Mouse (Mus musculus) C3H10T1/2 (cell line): ENCODE measurements around the gene E330017A01Rik. TPM values are rescaled to one million over a fixed set of nuclear protein-coding genes. Genes with fewer than 3 reads are reported as not detected.

Experiments used
- polyA plus RNA-seq, 2 experiments: library from polyadenylated mRNA; unstranded; fragments of >200 nt; fragmentation: generic; extraction: Trizol; gene quantifications; one replicate each; pipeline ENCODE4 v1.2.1; 2012; ENCODE audit warnings: missing spikeins in 2 of 2

Gene E330017A01Rik
- not detected for polyA plus RNA-seq

DNA sequence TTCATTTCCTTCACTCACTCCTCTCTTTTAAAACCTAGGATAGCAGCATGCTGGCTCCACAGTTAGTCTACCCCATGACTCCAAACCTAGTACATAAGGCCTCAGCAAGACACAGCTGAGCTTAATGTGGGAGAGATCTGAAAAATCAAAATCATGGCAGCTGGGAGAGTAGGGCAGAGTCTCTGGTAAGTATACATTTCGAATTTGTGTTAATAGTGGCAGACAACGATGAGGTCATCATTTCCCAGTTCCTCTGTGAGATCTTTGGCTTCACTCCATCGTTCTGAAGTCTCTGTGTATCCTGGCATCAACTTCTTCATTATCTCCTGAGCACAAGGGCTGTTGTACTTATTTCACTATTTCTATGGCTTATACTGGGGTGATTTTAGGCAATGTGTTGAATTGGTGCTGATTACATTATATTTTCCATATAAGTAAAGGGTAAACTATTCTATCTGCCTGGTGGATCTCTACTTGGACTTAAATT lies at the start of gene E330017A01Rik:
Gene E330017A01Rik, minus strand, starts transcription at position 51 of the 487 bp plus-strand sequence.

DNA sequence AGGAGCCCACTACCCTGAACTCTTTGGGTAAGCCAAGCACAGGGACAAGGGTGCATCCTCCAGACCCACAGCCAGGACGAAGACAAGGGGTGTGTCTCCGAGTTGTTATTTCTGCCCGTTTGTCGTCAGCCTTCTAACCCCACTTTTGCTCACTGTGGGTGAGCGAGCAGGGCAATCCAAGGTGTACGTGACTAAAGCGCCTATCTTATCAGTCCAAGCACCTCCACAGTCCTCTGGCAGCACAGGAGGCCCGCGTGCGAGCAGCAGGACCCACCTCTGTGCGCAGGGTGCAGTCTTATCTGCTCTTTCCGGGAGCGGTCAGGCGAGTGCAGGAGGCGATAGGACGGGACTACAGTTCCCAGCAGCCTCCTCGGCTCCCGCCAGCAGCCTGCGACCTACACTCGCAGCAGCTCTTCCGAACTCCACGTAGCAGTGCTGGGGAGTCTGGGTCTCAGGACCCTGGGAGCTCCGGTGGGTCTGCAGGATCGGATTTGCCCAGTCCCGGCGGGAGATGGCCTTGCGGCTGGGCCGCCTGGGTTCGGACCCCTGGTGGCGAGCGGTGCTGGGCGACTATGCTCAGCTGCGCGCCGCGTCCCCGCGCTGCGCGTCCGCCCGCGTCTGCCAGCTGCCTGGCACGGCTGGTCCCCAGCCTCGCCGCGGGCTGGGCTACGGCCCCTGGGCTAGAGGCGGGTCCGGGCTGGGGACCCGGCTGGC lies 31.5 kb upstream of the E330017A01Rik start, which contains the start of gene Cpox:
Gene Cpox, plus strand, starts transcription at position 376 of the 714 bp plus-strand sequence.

DNA sequence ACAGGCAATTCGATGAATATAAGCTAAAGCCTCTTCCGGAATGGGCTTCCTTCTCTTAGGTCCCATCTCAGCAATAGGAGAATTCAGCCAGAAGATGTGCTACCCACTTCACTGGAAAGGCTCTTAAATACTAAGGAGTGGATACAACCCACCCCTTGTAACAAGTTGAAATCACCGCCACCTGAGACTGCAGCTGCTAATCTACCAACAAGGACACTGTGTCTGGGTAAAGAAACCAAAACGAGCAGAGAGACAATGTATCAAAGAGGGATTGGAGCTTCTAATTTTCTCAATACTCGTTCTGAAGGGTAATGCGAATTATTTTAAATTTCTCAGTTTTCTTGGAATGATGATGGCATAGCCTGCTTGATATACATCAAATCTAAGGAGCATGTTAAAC lies 21.7 kb downstream of the E330017A01Rik start, which contains the start of gene Gm813:
Gene Gm813, minus strand, starts transcription at position 101 of the 400 bp plus-strand sequence.

Other genes with a start within 250 kb of the E330017A01Rik start
- gene Dcbld2, start 230.3 kb downstream of the E330017A01Rik start, polyA plus RNA-seq = 1 to 10 TPM; 2.1 to 7.4 TPM
- gene St3gal6, start 114.5 kb downstream of the E330017A01Rik start, polyA plus RNA-seq = under 1 TPM; 0.15 to 0.25 TPM
- not detected for gene Gm813, start 21.8 kb downstream of the E330017A01Rik start, polyA plus RNA-seq
- 1 to 10 TPM; 1.5 to 4.1 TPM for gene Cpox, start 31.6 kb upstream of the E330017A01Rik start, polyA plus RNA-seq
- gene Gpr15, start 80.3 kb upstream of the E330017A01Rik start, polyA plus RNA-seq = not detected
- gene Cldnd1, start 89.2 kb upstream of the E330017A01Rik start, polyA plus RNA-seq = 10 to 100 TPM in 1 of 2 experiments, 1 to 10 TPM in 1; 5.2 to 29.0 TPM
- not detected for gene Olfr172, start 124.4 kb upstream of the E330017A01Rik start, polyA plus RNA-seq
- under 1 TPM in 1 of 2 experiments, not detected in 1; 0.01 TPM for gene Olfr173, start 161.5 kb upstream of the E330017A01Rik start, polyA plus RNA-seq
- not detected for gene Olfr175-ps1, start 188.0 kb upstream of the E330017A01Rik start, polyA plus RNA-seq
- not detected for gene Olfr177, start 236.0 kb upstream of the E330017A01Rik start, polyA plus RNA-seq